Mouse (Mus musculus) myocyte (in vitro differentiated cells): ENCODE data around the gene D5Ertd579e. TPM values are rescaled to one million over a fixed set of nuclear protein-coding genes. Genes with fewer than 3 reads are reported as not detected.

Experiments
- H3K27me3 ChIP-seq: one replicate; pipeline ENCODE4 v1.6.1; 2011; ENCODE audit not compliant: control insufficient read depth, insufficient read depth, insufficient read length
- H3K36me3 ChIP-seq: one replicate; pipeline ENCODE4 v1.6.1; 2011; ENCODE audit not compliant: control insufficient read depth, insufficient read depth
- H3K4me2 ChIP-seq: one replicate; pipeline ENCODE4 v1.6.1; 2011; ENCODE audit warnings: low read depth, control low read depth
- H3K4me3 ChIP-seq: one replicate; pipeline ENCODE4 v1.5.1; 2011; ENCODE audit warnings: mild to moderate bottlenecking, control low read depth, moderate library complexity
- H3K79me2 ChIP-seq: one replicate; pipeline ENCODE4 v1.6.1; 2011; ENCODE audit not compliant: control insufficient read depth, insufficient read depth
- H3ac ChIP-seq: one replicate; pipeline ENCODE4 v1.6.1; 2011; ENCODE audit not compliant: control insufficient read depth, insufficient read length
- CEBPB ChIP-seq: IDR thresholded peaks from 2 replicates; pipeline ENCODE4 v1.6.1; 2011; ENCODE audit warnings: mild to moderate bottlenecking, moderate library complexity; ENCODE audit not compliant: poor library complexity, insufficient read depth, severe bottlenecking
- E2F4 ChIP-seq: IDR thresholded peaks from one replicate; pipeline ENCODE4 v1.6.1; 2011; ENCODE audit warnings: mild to moderate bottlenecking, control low read depth, moderate library complexity; ENCODE audit not compliant: insufficient read depth
- MAX ChIP-seq: IDR thresholded peaks from one replicate; pipeline ENCODE4 v1.6.1; 2011; ENCODE audit warnings: low read depth, mild to moderate bottlenecking, control low read depth
- MYOD1 ChIP-seq, 3 experiments: IDR thresholded peaks; one replicate each; pipeline ENCODE4 v1.6.1; 2011; ENCODE audit warnings: control low read depth in 2 of 3, low read depth in 2 of 3, mild to moderate bottlenecking in 2 of 3, moderate library complexity in 1 of 3; ENCODE audit not compliant: insufficient read length in 2 of 3, control insufficient read depth in 1 of 3
- MYOG ChIP-seq, 3 experiments: IDR thresholded peaks; one replicate each; pipeline ENCODE4 v1.6.1; 2011; ENCODE audit warnings: control low read depth in 2 of 3, low read depth in 2 of 3, mild to moderate bottlenecking in 2 of 3; ENCODE audit not compliant: insufficient read length in 2 of 3, control insufficient read depth in 1 of 3, insufficient read depth in 1 of 3
- POLR2A ChIP-seq: IDR thresholded peaks from one replicate; pipeline ENCODE4 v1.6.1; 2011; ENCODE audit warnings: low read depth, mild to moderate bottlenecking, control low read depth, moderate library complexity; ENCODE audit not compliant: insufficient read length
- POLR2AphosphoS2 ChIP-seq: IDR thresholded peaks from one replicate; pipeline ENCODE4 v1.6.1; 2011; ENCODE audit warnings: low read depth, control low read depth; ENCODE audit not compliant: insufficient read length
- REST ChIP-seq: IDR thresholded peaks from one replicate; pipeline ENCODE4 v1.6.1; 2011; ENCODE audit warnings: mild to moderate bottlenecking, control low read depth, moderate library complexity; ENCODE audit not compliant: insufficient read depth, insufficient read length
- SRF ChIP-seq: IDR thresholded peaks from one replicate; pipeline ENCODE4 v1.6.1; 2011; ENCODE audit warnings: low read depth; ENCODE audit not compliant: control insufficient read depth, insufficient read length
- TCF12 ChIP-seq: IDR thresholded peaks from one replicate; pipeline ENCODE4 v1.6.1; 2011; ENCODE audit warnings: mild to moderate bottlenecking, control low read depth; ENCODE audit not compliant: poor library complexity, insufficient read depth, severe bottlenecking
- TCF3 ChIP-seq: IDR thresholded peaks from one replicate; pipeline ENCODE4 v1.6.1; 2011; ENCODE audit warnings: low read depth, control low read depth; ENCODE audit not compliant: insufficient read length
- USF1 ChIP-seq: IDR thresholded peaks from one replicate; pipeline ENCODE4 v1.6.1; 2011; ENCODE audit warnings: low read depth, mild to moderate bottlenecking, control low read depth, moderate library complexity
- polyA plus RNA-seq: library from polyadenylated mRNA; unstranded; fragments of >200 nt; fragmentation: generic; extraction: Trizol; gene quantifications from one replicate; pipeline ENCODE4 v1.2.1, GENCODE M21; 2012; ENCODE audit warnings: missing spikeins

The D5Ertd579e gene
- polyA plus RNA-seq, 1 experiment: 12.3 TPM

DNA sequence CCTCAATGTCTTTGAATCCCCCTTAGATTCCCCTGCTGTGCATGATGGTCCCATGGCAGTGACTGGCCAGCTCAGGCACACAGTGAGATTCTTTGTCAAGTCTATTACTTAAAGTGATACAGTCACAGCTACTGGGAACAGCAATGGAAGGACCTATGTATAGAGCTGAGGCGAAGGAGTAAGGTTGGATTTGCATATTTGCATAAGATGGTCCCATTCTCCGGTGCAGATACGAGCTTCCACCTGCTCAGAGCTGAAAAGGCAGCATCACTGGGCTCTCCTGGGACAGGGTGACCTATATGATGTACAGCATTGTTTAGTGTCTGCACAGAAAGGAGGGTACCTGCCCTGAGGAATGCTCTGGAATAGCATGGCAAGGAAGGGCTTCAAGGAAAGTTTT is 101.5 kb downstream of the D5Ertd579e start:
- Histone ChIP-seq H3K27me3 (peaks cover 4% of the 10 kb centered on the region), H3K36me3 (no peaks in the 10 kb centered on the region), H3K4me2 (no peak overlapping the region), H3K4me3 (no peak overlapping the region), H3K79me2 (no peaks in the 10 kb centered on the region), H3ac (no peak overlapping the region)
- TF ChIP-seq TCF12 (no peak), TCF3 (no peak), MYOG (IDR thresholded peaks at IDR 0.05; ENCODE audit: control insufficient read depth in 1 of 3, insufficient read depth in 1 of 3, insufficient read length in 2 of 3, low read depth in 2 of 3) (no peak), CEBPB (no peak), USF1 (no peak), POLR2AphosphoS2 (no peak), REST (no peak)

DNA sequence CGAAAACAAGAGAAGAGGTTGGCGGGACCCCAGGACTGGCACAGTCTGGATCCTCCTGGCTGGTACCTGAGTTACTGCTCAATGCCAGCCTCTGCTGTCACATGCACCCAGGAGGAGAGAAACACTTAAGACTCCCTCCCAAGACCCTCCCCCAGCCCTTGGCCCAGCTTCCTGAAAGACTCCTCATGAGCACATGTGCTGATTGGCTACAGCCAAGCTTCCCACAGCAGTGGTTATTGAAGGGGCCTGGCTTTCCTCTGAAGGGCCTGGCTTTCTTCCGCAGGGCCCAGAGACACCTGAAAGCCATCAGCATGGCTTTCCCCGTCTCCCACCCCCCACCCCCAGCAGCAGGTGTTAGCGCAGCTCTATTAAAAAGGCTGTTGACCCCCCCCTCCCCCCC is 102.6 kb downstream of the D5Ertd579e start, which contains the start of gene Tbc1d14:
TSS of gene Tbc1d14 (minus strand) at position 101 of the 400 bp plus-strand sequence.
- no peaks in the 10 kb centered on the region for H3K79me2 ChIP-seq
- no peak within 1 kb of the TSS for H3K4me3 ChIP-seq
- TF ChIP-seq TCF3 (no peak), REST (no peak), E2F4 (no peak), MYOG (IDR thresholded peaks at IDR 0.05; ENCODE audit: control insufficient read depth in 1 of 3, insufficient read depth in 1 of 3, insufficient read length in 2 of 3, low read depth in 2 of 3) (no peak), MYOD1 (IDR thresholded peaks at IDR 0.05; ENCODE audit: control insufficient read depth in 1 of 3, insufficient read length in 2 of 3, low read depth in 2 of 3) (no peak), TCF12 (no peak), POLR2A (no peak), MAX (no peak), CEBPB (no peak), SRF (no peak), USF1 (no peak)
- H3K4me2 ChIP-seq: no peak within 1 kb of the TSS
- H3K27me3 ChIP-seq: peaks cover 4% of the 10 kb centered on the region
- H3ac ChIP-seq: no peak within 1 kb of the TSS
- H3K36me3 ChIP-seq: no peaks in the 10 kb centered on the region

DNA sequence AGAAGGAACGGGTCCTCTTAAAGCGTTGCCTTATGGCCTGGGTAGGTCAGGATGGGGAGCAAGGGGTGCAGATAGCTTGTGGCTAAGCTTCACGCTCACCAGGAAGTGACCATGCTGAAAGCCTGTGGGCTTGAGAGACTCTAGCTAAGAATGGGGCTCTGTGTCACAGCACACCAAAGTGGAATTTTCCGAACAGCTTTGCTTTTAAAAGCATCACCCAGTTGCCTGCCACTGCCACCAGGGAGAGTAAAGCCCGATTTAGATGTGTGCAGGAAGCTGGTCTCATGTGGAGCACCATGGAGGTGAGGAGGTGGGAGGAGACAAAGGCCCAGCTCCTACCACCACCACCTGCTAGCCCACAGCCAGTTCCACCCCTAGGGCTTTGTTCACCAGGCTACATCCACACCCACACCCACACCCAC is 105.3 kb downstream of the D5Ertd579e start:
- H3K27me3 ChIP-seq: peaks cover 4% of the 10 kb centered on the region
- no peaks in the 10 kb centered on the region for H3K36me3 ChIP-seq
- no peaks in the 10 kb centered on the region for H3K79me2 ChIP-seq
- TF ChIP-seq POLR2A (no peak), CEBPB (no peak), USF1 (no peak), TCF3 (no peak), MYOG (IDR thresholded peaks at IDR 0.05; ENCODE audit: control insufficient read depth in 1 of 3, insufficient read depth in 1 of 3, insufficient read length in 2 of 3, low read depth in 2 of 3) (no peak), MYOD1 (IDR thresholded peaks at IDR 0.05; ENCODE audit: control insufficient read depth in 1 of 3, insufficient read length in 2 of 3, low read depth in 2 of 3) (no peak)
- no peak overlapping the region for H3ac ChIP-seq
- H3K4me2 ChIP-seq: no peak overlapping the region
- no peak overlapping the region for H3K4me3 ChIP-seq

DNA sequence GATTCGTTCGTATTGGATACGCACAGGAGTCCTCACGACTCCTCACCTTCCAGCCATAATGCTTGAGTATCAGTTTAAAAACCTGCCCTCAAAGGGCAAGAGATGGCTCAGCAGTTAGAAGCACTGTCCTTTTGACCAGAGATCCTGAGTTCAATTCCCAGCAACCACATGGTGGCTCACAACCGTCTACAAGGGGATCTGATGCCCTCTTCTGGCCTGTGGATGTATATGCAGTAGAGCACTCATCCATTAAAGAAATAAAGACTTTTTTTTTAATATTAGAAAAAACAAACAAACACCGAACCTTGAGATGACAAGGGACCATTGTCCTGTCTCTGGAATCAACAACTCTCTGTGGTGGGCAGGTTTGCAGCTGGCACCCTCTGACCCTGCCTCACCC is 111.5 kb downstream of the D5Ertd579e start:
- Histone ChIP-seq H3K4me3 (no peak overlapping the region), H3K27me3 (no peaks in the 10 kb centered on the region), H3ac (no peak overlapping the region), H3K36me3 (no peaks in the 10 kb centered on the region), H3K79me2 (peaks cover 5% of the 10 kb centered on the region), H3K4me2 (no peak overlapping the region)
- TF ChIP-seq MYOG (IDR thresholded peaks at IDR 0.05; ENCODE audit: control insufficient read depth in 1 of 3, insufficient read depth in 1 of 3, insufficient read length in 2 of 3, low read depth in 2 of 3): no peak
- TF ChIP-seq MYOD1 (IDR thresholded peaks at IDR 0.05; ENCODE audit: control insufficient read depth in 1 of 3, insufficient read length in 2 of 3, low read depth in 2 of 3): no peak
- no peak for TF ChIP-seq SRF
- no peak for TF ChIP-seq REST
- TF ChIP-seq MAX: no peak
- no peak for TF ChIP-seq TCF3
- TF ChIP-seq POLR2AphosphoS2: no peak
- no peak for TF ChIP-seq E2F4

DNA sequence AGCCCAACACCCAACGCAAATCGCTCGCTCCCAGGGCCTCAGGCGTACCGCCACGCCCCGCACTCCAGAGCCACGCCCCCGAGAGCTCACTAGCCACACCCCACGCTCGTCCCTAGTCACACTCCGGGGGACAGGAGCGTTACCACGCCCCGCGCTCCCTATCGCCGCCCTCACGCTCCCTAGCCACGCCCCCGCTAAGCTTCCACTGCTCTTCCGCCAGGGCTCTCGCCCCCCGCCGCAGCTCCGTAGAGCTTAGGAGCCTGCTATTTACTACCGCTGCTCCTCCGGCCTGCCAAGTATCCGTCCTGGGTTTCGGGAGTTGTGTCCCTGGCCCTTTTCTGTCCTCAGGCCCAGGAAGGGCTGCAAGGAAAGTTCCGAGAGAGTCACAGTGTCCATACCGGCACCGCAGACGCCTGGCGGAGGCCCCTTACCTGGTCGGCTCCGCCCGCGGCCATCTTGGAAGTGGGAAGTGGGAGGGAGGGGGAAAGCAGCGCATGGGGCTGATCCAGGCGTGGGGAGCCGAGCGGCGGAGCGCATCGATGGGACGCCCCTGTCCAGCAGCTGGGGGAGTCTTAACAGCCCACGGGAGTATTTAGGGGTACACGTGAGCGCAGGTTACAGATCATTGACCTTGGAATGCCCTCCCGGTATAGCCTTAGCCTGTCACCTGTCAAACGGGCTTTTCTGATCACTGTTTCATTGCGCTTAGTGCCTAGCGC is 113.7 kb downstream of the D5Ertd579e start:
- Histone ChIP-seq H3K4me3 (peak overlapping the region; percentile 56), H3ac (peak overlapping the region; percentile 56), H3K4me2 (peak overlapping the region; percentile 92), H3K79me2 (peaks cover 5% of the 10 kb centered on the region), H3K36me3 (no peaks in the 10 kb centered on the region), H3K27me3 (no peaks in the 10 kb centered on the region)
- TF ChIP-seq POLR2A (peak; percentile 43), MYOG (IDR thresholded peaks at IDR 0.05; ENCODE audit: control insufficient read depth in 1 of 3, insufficient read depth in 1 of 3, insufficient read length in 2 of 3, low read depth in 2 of 3) (no peak), TCF3 (no peak), E2F4 (no peak), SRF (peak; percentile 61), REST (peak; percentile 72), CEBPB (no peak), MYOD1 (IDR thresholded peaks at IDR 0.05; ENCODE audit: control insufficient read depth in 1 of 3, insufficient read length in 2 of 3, low read depth in 2 of 3) (peak in 1 of 3 experiments; percentile 44), TCF12 (no peak), POLR2AphosphoS2 (no peak), USF1 (no peak), MAX (no peak)
